Mouse (Mus musculus) olfactory bulb, adult 2 months (tissue): ENCODE results near the gene Ly6c2.

Experiments
- CTCF ChIP-seq: fragments of 200-500 bp; IDR thresholded peaks from 2 replicates; pipeline ENCODE4 v1.5.1; 2012; ENCODE audit warnings: low read depth, mild to moderate bottlenecking, low read length, moderate library complexity; ENCODE audit not compliant: insufficient read depth
- POLR2A ChIP-seq: fragments of 200-500 bp; IDR thresholded peaks from 2 replicates; pipeline ENCODE4 v1.6.1; 2012; ENCODE audit warnings: mild to moderate bottlenecking, low read depth, low read length, moderate library complexity; ENCODE audit not compliant: insufficient read depth

DNA sequence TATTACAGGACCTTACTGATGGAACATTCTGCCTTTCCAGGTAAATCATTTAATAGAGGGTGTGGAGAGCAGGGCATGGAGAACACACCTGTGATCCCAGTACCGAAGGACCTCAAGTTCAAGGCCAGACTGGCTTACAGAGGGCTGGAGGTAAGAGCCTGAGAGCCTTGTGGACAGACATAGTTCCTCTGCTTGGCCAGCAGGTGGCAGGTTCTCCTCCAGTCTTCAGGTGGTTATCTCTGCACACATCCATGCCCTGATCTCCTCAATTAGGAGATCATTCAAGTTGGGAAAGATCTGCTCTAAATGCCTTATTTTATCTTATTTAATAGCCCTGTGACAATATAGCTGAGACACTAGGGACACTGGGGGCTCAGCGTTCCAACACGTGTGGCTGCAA is 32.0 kb upstream of the Ly6c2 start:
- TF ChIP-seq CTCF (no peak), POLR2A (no peak)
